Mouse (Mus musculus) liver, embryonic 13.5 days (tissue): ENCODE data around the gene Zfp444. TPM values are rescaled to one million over a fixed set of nuclear protein-coding genes. Genes with fewer than 3 reads are reported as not detected.
"Not testable (repeated sequence)": the region's sequence is repeated elsewhere in the genome, so short reads cannot be mapped to it uniquely, and the experiment has no call there.

ENCODE experiments used
- ATAC-seq: fragments of 200-750 bp; cut with Nextera tagmentation; 2 replicates; pipeline ENCODE4 v1.8.0; 2017; ENCODE audit warnings: low read depth, mild to moderate bottlenecking, moderate number of reproducible peaks, moderate library complexity
- DNase-seq: peaks from one replicate; pipeline ENCODE4 v3.0.0; 2022
- H3K27ac ChIP-seq: fragments of 300-500 bp; sonication (generic); 2 replicates; pipeline ENCODE4 v1.5.1; 2015; ENCODE audit warnings: moderate library complexity, mild to moderate bottlenecking, inconsistent platforms
- H3K27me3 ChIP-seq: fragments of 300-500 bp; sonication (generic); 2 replicates; pipeline ENCODE4 v1.6.1; 2015; ENCODE audit warnings: mild to moderate bottlenecking, inconsistent platforms
- H3K36me3 ChIP-seq: fragments of 300-500 bp; sonication (generic); 2 replicates; pipeline ENCODE4 v1.6.1; 2015; ENCODE audit warnings: mild to moderate bottlenecking, inconsistent platforms
- H3K4me1 ChIP-seq: fragments of 300-500 bp; sonication (generic); replicated peaks from 2 replicates; pipeline ENCODE4 v1.6.1; 2015; ENCODE audit warnings: inconsistent platforms
- H3K4me2 ChIP-seq: fragments of 300-500 bp; sonication (generic); 2 replicates; pipeline ENCODE4 v1.6.1; 2015; ENCODE audit warnings: inconsistent platforms, mild to moderate bottlenecking, moderate library complexity
- H3K4me3 ChIP-seq: fragments of 300-500 bp; sonication (generic); replicated peaks from 2 replicates; pipeline ENCODE4 v1.5.1; 2015; ENCODE audit warnings: mild to moderate bottlenecking, inconsistent platforms
- H3K9ac ChIP-seq: fragments of 300-500 bp; sonication (generic); 2 replicates; pipeline ENCODE4 v1.6.1; 2015; ENCODE audit warnings: mild to moderate bottlenecking, inconsistent platforms
- H3K9me3 ChIP-seq: fragments of 300-500 bp; sonication (generic); replicated peaks from 2 replicates; pipeline ENCODE4 v1.6.1; 2016; ENCODE audit warnings: inconsistent platforms
- WGBS: fragments of 180-500 bp; shearing (Covaris S2); methylation state at CpG from one replicate; pipeline ENCODE4 v1.1.7; 2015; ENCODE audit not compliant: insufficient replicate concordance; 5-methylcytosine and 5-hydroxymethylcytosine counted together
- polyA plus RNA-seq: library from polyadenylated mRNA; unstranded; fragments of >200 nt; fragmentation: Nextera tagmentation; extraction: Ambion mirVana; gene quantifications from 2 replicates; pipeline ENCODE4 v1.2.1, GENCODE M21; 2015

Zfp444 gene
- polyA plus RNA-seq, 1 experiment from 2014 or later: 21.0 TPM

GRCm38 (mm10) chr7:6162172-6162571, 9.9 kb upstream of the Zfp444 start:
- Histone ChIP-seq H3K9me3 (no peaks in the 10 kb centered on the region), H3K4me3 (no peak overlapping the region), H3K4me1 (peaks cover 13% of the 10 kb centered on the region), H3K27me3 (no peaks in the 10 kb centered on the region), H3K9ac (no peak overlapping the region), H3K36me3 (no peaks in the 10 kb centered on the region), H3K27ac (no peak overlapping the region), H3K4me2 (no peak overlapping the region)
- ATAC-seq: no peak
- 61% methylated on average over 4 of the region's 4 CpGs for WGBS
- no peak for DNase-seq

- Histone ChIP-seq H3K4me2 (no peak overlapping the region), H3K36me3 (no peaks in the 10 kb centered on the region), H3K9ac (no peak overlapping the region), H3K9me3 (no peaks in the 10 kb centered on the region), H3K27ac (no peak overlapping the region), H3K27me3 (no peaks in the 10 kb centered on the region), H3K4me1 (no peaks in the 10 kb centered on the region), H3K4me3 (no peak overlapping the region)
- no peak for ATAC-seq
- DNase-seq: no peak
- 47% methylated on average over 5 of the region's 5 CpGs for WGBS
Measured at GRCm38 (mm10) chr7:6164671-6165070, 7.4 kb upstream of the Zfp444 start.

- H3K27ac ChIP-seq: no peak overlapping the region
- DNase-seq: no peak
- H3K9me3 ChIP-seq: no peaks in the 10 kb centered on the region
- no peaks in the 10 kb centered on the region for H3K27me3 ChIP-seq
- ATAC-seq: no peak
- H3K9ac ChIP-seq: no peak overlapping the region
- no peak overlapping the region for H3K4me2 ChIP-seq
- no peak overlapping the region for H3K4me3 ChIP-seq
- no peaks in the 10 kb centered on the region for H3K36me3 ChIP-seq
- 50% methylated on average over 3 of the region's 3 CpGs for WGBS
- H3K4me1 ChIP-seq: peaks cover 33% of the 10 kb centered on the region
Measured at GRCm38 (mm10) chr7:6169403-6169802, 2.6 kb upstream of the Zfp444 start.

- Histone ChIP-seq H3K4me1 (peaks cover 43% of the 10 kb centered on the region), H3K9ac (no peak overlapping the region), H3K4me2 (0 out of 2 replicates have a peak overlapping the region, but pooled peaks have one; percentile 17), H3K27me3 (no peaks in the 10 kb centered on the region), H3K4me3 (no peak overlapping the region), H3K36me3 (peaks cover 1% of the 10 kb centered on the region; the same call in 1 of the 2 replicates), H3K27ac (0 out of 2 replicates have a peak overlapping the region, but pooled peaks have one; percentile 29), H3K9me3 (no peaks in the 10 kb centered on the region)
- WGBS: 65% methylated on average over 9 of the region's 9 CpGs
- DNase-seq (no peak), ATAC-seq (no peak)
Measured at GRCm38 (mm10) chr7:6170391-6170790, 1.6 kb upstream of the Zfp444 start.

GRCm38 (mm10) chr7:6170871-6171270, 1.2 kb upstream of the Zfp444 start:
- peak overlapping the region; percentile 84 for H3K9ac ChIP-seq
- DNase-seq: no peak
- peak overlapping the region; percentile 89 for H3K4me2 ChIP-seq
- peaks cover 47% of the 10 kb centered on the region for H3K4me1 ChIP-seq
- peak overlapping the region; percentile 73 for H3K4me3 ChIP-seq
- H3K27ac ChIP-seq: peak overlapping the region; percentile 72; the same call in 1 of the 2 replicates
- H3K27me3 ChIP-seq: no peaks in the 10 kb centered on the region
- H3K36me3 ChIP-seq: peaks cover 6% of the 10 kb centered on the region; the same call in 1 of the 2 replicates
- ATAC-seq: no peak
- H3K9me3 ChIP-seq: no peaks in the 10 kb centered on the region
- 50% methylated on average over 6 of the region's 6 CpGs for WGBS

GRCm38 (mm10) chr7:6171444-6172005, 501 bp upstream of the Zfp444 start:
- peak overlapping the region; percentile 84 for H3K9ac ChIP-seq
- WGBS: under 1% methylated on average over 24 of the region's 24 CpGs
- ATAC-seq: peak; percentile 36

GRCm38 (mm10) chr7:6172674-6173244, 733 bp downstream of the Zfp444 start:
- Histone ChIP-seq H3K9me3 (no peaks in the 10 kb centered on the region), H3K4me2 (peak overlapping the region; percentile 89), H3K9ac (peak overlapping the region; percentile 84), H3K27ac (peak overlapping the region; percentile 72), H3K36me3 (peaks cover 11% of the 10 kb centered on the region; the same call in 1 of the 2 replicates), H3K27me3 (no peaks in the 10 kb centered on the region), H3K4me3 (peak overlapping the region; percentile 73), H3K4me1 (peaks cover 49% of the 10 kb centered on the region)
- DNase-seq: no peak
- peak; percentile 3 for ATAC-seq
- WGBS: 2% methylated on average over 28 of the region's 28 CpGs

More at GRCm38 (mm10) chr7:6171444-6172005, 501 bp upstream of the Zfp444 start:
- peaks cover 49% of the 10 kb centered on the region for H3K4me1 ChIP-seq
- H3K27ac ChIP-seq: peak overlapping the region; percentile 72
- no peaks in the 10 kb centered on the region for H3K27me3 ChIP-seq
- peak overlapping the region; percentile 73 for H3K4me3 ChIP-seq
- H3K4me2 ChIP-seq: peak overlapping the region; percentile 89
- peak; percentile 52 for DNase-seq
- H3K36me3 ChIP-seq: peaks cover 7% of the 10 kb centered on the region; the same call in 1 of the 2 replicates
- H3K9me3 ChIP-seq: no peaks in the 10 kb centered on the region

- WGBS: 79% methylated on average over 8 of the region's 8 CpGs
- Histone ChIP-seq H3K27ac (peak overlapping the region; percentile 72; the same call in 1 of the 2 replicates), H3K4me3 (no peak overlapping the region; the same call in 1 of the 2 replicates), H3K4me2 (peak overlapping the region; percentile 89), H3K27me3 (no peaks in the 10 kb centered on the region), H3K9ac (no peak overlapping the region), H3K9me3 (no peaks in the 10 kb centered on the region), H3K36me3 (peaks cover 13% of the 10 kb centered on the region; the same call in 1 of the 2 replicates), H3K4me1 (peaks cover 49% of the 10 kb centered on the region)
- DNase-seq: no peak
- no peak for ATAC-seq
Measured at GRCm38 (mm10) chr7:6173872-6174271, 1.8 kb downstream of the Zfp444 start.

- not testable (repeated sequence) for H3K9ac ChIP-seq, H3K4me3 ChIP-seq, ATAC-seq, DNase-seq, H3K9me3 ChIP-seq, H3K27me3 ChIP-seq
- peaks cover 49% of the 10 kb centered on the region for H3K4me1 ChIP-seq
- peak overlapping the region; percentile 72; the same call in 1 of the 2 replicates for H3K27ac ChIP-seq
- 30% methylated on average over 9 of the region's 9 CpGs for WGBS
- 0 out of 2 replicates have a peak overlapping the region, but pooled peaks have one; percentile 89 for H3K4me2 ChIP-seq
- H3K36me3 ChIP-seq: peaks cover 16% of the 10 kb centered on the region; the same call in 1 of the 2 replicates
Measured at GRCm38 (mm10) chr7:6174365-6174987, 2.5 kb downstream of the Zfp444 start.

GRCm38 (mm10) chr7:6179013-6179412, 7.0 kb downstream of the Zfp444 start:
- DNase-seq (no peak), ATAC-seq (no peak)
- Histone ChIP-seq H3K4me2 (no peak overlapping the region), H3K27me3 (no peaks in the 10 kb centered on the region), H3K4me1 (peaks cover 28% of the 10 kb centered on the region), H3K9ac (no peak overlapping the region), H3K4me3 (no peak overlapping the region), H3K9me3 (no peaks in the 10 kb centered on the region), H3K27ac (no peak overlapping the region), H3K36me3 (peaks cover 28% of the 10 kb centered on the region)

GRCm38 (mm10) chr7:6182882-6183281, 10.9 kb downstream of the Zfp444 start:
- Histone ChIP-seq H3K27ac (no peak overlapping the region), H3K4me3 (no peak overlapping the region), H3K4me1 (peaks cover 8% of the 10 kb centered on the region), H3K9me3 (no peaks in the 10 kb centered on the region), H3K4me2 (no peak overlapping the region), H3K36me3 (peaks cover 39% of the 10 kb centered on the region), H3K27me3 (no peaks in the 10 kb centered on the region), H3K9ac (no peak overlapping the region)
- DNase-seq: no peak
- peak; percentile 67 for ATAC-seq
